Mouse (Mus musculus) lung, adult 2 months (tissue): ENCODE results near the gene Hoxa4.

Experiments used
- CTCF ChIP-seq: fragments of 200-500 bp; IDR thresholded peaks from 2 replicates; pipeline ENCODE4 v1.5.1; 2011; ENCODE audit warnings: mild to moderate bottlenecking, low read length, control low read depth; ENCODE audit not compliant: insufficient read depth
- POLR2A ChIP-seq: fragments of 200-500 bp; IDR thresholded peaks from 2 replicates; pipeline ENCODE4 v1.6.1; 2011; ENCODE audit warnings: low read depth, mild to moderate bottlenecking, control low read depth, low read length, borderline replicate concordance; ENCODE audit errors: extremely low read depth

- TF ChIP-seq CTCF (no peak), POLR2A (peak; percentile 45; the same call in 1 of the 2 replicates)
Measured at GRCm38 (mm10) chr6:52159164-52159761, 32.3 kb downstream of the Hoxa4 start.
